Mouse (Mus musculus): ENCODE data around the gene Lhfpl2. TPM values are rescaled to one million over a fixed set of nuclear protein-coding genes. Genes with fewer than 3 reads are reported as not detected.

Gene Lhfpl2
- polyA plus RNA-seq, 1 experiment from 2014 or later = 75.2 TPM

Other genes starting within 250 kb of the Lhfpl2 start
- gene Scamp1, start 228.1 kb downstream of the Lhfpl2 start, polyA plus RNA-seq (2015; fragmentation: Nextera tagmentation; extraction: Ambion mirVana) = 37.0 and 39.6 TPM in 2 replicates